In genomic region chr1:43694851-43695545, GRCm38 (mm10) we compare ENCODE assay signal across 7 mouse cellular contexts. TPM values are rescaled to one million over a fixed set of nuclear protein-coding genes. Genes with fewer than 3 reads are reported as not detected.
DNase-seq lines count a peak whose midpoint lies in the region; ATAC-seq lines count a peak whose summit lies in the region.

No protein-coding gene starts in this region.

- peak; percentile 11 to 12 for DNase-seq in adrenal gland, postnatal 4 days (ENCODE audit: low spot score in 2 of 2)
- peak; percentile 92 for DNase-seq in heart, adult 8-10 months (ENCODE audit: low spot score)
- DNase-seq in kidney, adult 9 months = peak; percentile 80
- peak; percentile 58 to 72 for DNase-seq in left cerebral cortex, postnatal 36 days (ENCODE audit: low spot score in 2 of 2)
- DNase-seq in yolk sac, embryonic 10.5 days (ENCODE audit: low spot score) = peak; percentile 2

- no peaks in the 10 kb centered on the region for H3K9me3 ChIP-seq in embryonic facial prominence, embryonic 13.5 days
- no peaks in the 10 kb centered on the region for H3K9me3 ChIP-seq in neural tube, embryonic 14.5 days (ENCODE audit: control insufficient read depth, low read length)

- ATAC-seq in embryonic facial prominence, embryonic 13.5 days (ENCODE audit: insufficient number of reproducible peaks, insufficient read depth, low FRiP score, low TSS enrichment, low read depth) = peak; percentile 88
- peak; percentile 91 for ATAC-seq in neural tube, embryonic 14.5 days (ENCODE audit: low read depth)

- H3K36me3 ChIP-seq in embryonic facial prominence, embryonic 13.5 days = no peaks in the 10 kb centered on the region
- H3K36me3 ChIP-seq in neural tube, embryonic 14.5 days (ENCODE audit: control insufficient read depth, insufficient read depth, low read length) = no peaks in the 10 kb centered on the region

- peak overlapping the region; percentile 16; the same call in 1 of the 2 replicates for H3K4me2 ChIP-seq in embryonic facial prominence, embryonic 13.5 days
- no peak overlapping the region for H3K4me2 ChIP-seq in neural tube, embryonic 14.5 days (ENCODE audit: low read depth, low read length)

- intact Hi-C loops in left cerebral cortex, postnatal 36 days (cut with DNase I) = no loop called here

- H3K4me1 ChIP-seq in embryonic facial prominence, embryonic 13.5 days = peaks cover 22% of the 10 kb centered on the region
- H3K4me1 ChIP-seq in neural tube, embryonic 14.5 days (ENCODE audit: control insufficient read depth, insufficient read depth, low read length) = peaks cover 12% of the 10 kb centered on the region; the same call in 1 of the 2 replicates

- H3K27ac ChIP-seq in embryonic facial prominence, embryonic 13.5 days = peak overlapping the region; percentile 84
- peak overlapping the region; percentile 24 for H3K27ac ChIP-seq in neural tube, embryonic 14.5 days (ENCODE audit: low read depth, low read length)

- H3K27me3 ChIP-seq in embryonic facial prominence, embryonic 13.5 days = no peaks in the 10 kb centered on the region
- H3K27me3 ChIP-seq in neural tube, embryonic 14.5 days (ENCODE audit: control insufficient read depth, insufficient read depth, low read length) = no peaks in the 10 kb centered on the region

- H3K4me3 ChIP-seq in embryonic facial prominence, embryonic 13.5 days = no peak overlapping the region
- no peak overlapping the region for H3K4me3 ChIP-seq in neural tube, embryonic 14.5 days (ENCODE audit: low read depth, low read length)

- no peak overlapping the region for H3K9ac ChIP-seq in embryonic facial prominence, embryonic 13.5 days
- H3K9ac ChIP-seq in neural tube, embryonic 14.5 days (replicated peaks; ENCODE audit: low read depth, low read length) = no peak overlapping the region

- WGBS in embryonic facial prominence, embryonic 13.5 days = 33% methylated on average over 6 of the region's 6 CpGs
- 32% methylated on average over 6 of the region's 6 CpGs for WGBS in neural tube, embryonic 14.5 days

RNA-seq across cellular contexts. Expression of gene 1500015O10Rik, which starts 35.4 kb away (rescaled TPM):
- total RNA-seq in adrenal gland, postnatal 4 days (2021) = 10 to 100 TPM; 56.9 to 57.7 TPM
- 6.0 and 12.4 TPM in 2 replicates for polyA plus RNA-seq in embryonic facial prominence, embryonic 13.5 days (2015; fragmentation: Nextera tagmentation; extraction: Ambion mirVana)
- total RNA-seq in heart, adult 8-10 months (2022) = 1 to 10 TPM in 3 of 4 experiments, under 1 TPM in 1; 0.82 to 4.2 (median 2.5) TPM
- total RNA-seq in left cerebral cortex, postnatal 36 days (2021) = 1 to 10 TPM; 1.5 TPM
- 20.8 and 20.9 TPM in 2 replicates for polyA plus RNA-seq in neural tube, embryonic 14.5 days (2014; fragmentation: Nextera tagmentation; extraction: Ambion mirVana)

Comparison
In these comparisons a context has a peak if more than half of its experiments do, and no peak if none do; other contexts are left out.
1. DNase-seq: peak in every context shown above with its lines; median percentile 92 in heart, adult 8-10 months; 80 in kidney, adult 9 months; 65 in left cerebral cortex, postnatal 36 days; 12 in adrenal gland, postnatal 4 days; 2 in yolk sac, embryonic 10.5 days.
2. RNA of gene 1500015O10Rik, which starts 35.4 kb away (total RNA-seq): 56.9 to 57.7 TPM in adrenal gland, postnatal 4 days; 0.82 to 4.2 TPM in heart, adult 8-10 months and 1.5 TPM in left cerebral cortex, postnatal 36 days; every median in the first group is over 10 times any median in the second.